Mouse (Mus musculus) liver, embryonic 15.5 days (tissue): ENCODE results near the gene Fam92b. TPM values are rescaled to one million over a fixed set of nuclear protein-coding genes. Genes with fewer than 3 reads are reported as not detected.

Experiments
- polyA plus RNA-seq: library from polyadenylated mRNA; unstranded; fragments of >200 nt; fragmentation: Nextera tagmentation; extraction: Ambion mirVana; gene quantifications from 2 replicates; pipeline ENCODE4 v1.2.1, GENCODE M21; 2015

Fam92b gene
- polyA plus RNA-seq, 1 experiment from 2014 or later = not detected

Other genes starting within 250 kb of the Fam92b start
- 1.3 and 2.1 TPM in 2 replicates for gene Crispld2, start 185.0 kb downstream of the Fam92b start, polyA plus RNA-seq
- gene Zdhhc7, start 76.0 kb downstream of the Fam92b start, polyA plus RNA-seq = 13.9 and 17.2 TPM in 2 replicates
- 2.8 and 3.4 TPM in 2 replicates for gene 6430548M08Rik, start 63.3 kb downstream of the Fam92b start, polyA plus RNA-seq
- gene Gse1, start 51.0 kb upstream of the Fam92b start, polyA plus RNA-seq = 8.7 and 10.6 TPM in 2 replicates